Mouse (Mus musculus): ENCODE measurements around the gene Atoh8. TPM values are rescaled to one million over a fixed set of nuclear protein-coding genes. Genes with fewer than 3 reads are reported as not detected.

Gene Atoh8
- total RNA-seq, 2 experiments from 2014 or later, result 3.3 to 9.2 TPM

DNA sequence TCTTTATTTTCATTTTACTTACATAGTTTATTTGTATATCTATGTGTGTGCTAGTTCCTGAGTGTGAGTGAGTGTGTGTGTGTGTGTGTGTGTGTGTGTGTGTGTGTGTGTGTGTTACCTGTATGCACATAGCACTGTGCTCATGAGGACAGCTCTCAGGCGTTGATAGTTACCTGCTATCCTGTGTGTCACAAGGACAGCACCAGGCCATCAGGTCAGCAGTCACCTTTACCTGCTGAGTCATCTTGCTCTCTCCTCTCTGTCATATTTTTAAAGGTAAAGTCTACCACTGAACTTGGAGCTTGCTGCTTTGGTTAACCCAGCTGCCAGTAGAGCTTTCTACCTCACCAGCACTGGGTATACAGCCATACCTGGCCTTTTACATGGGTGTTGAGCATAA is 17.1 kb upstream of the Atoh8 start:
- no peak for DNase-seq
- intact Hi-C loops (cut with DNase I), result loop anchor here (5.0 kb wide), 1 partner anchor 35 kb away; no protein-coding TSS in a partner anchor
- TF ChIP-seq CTCF (IDR thresholded peaks at IDR 0.05), result no peak
- peak overlapping the region; percentile 95 for H3K27ac ChIP-seq
- no peak overlapping the region for H3K4me3 ChIP-seq

DNA sequence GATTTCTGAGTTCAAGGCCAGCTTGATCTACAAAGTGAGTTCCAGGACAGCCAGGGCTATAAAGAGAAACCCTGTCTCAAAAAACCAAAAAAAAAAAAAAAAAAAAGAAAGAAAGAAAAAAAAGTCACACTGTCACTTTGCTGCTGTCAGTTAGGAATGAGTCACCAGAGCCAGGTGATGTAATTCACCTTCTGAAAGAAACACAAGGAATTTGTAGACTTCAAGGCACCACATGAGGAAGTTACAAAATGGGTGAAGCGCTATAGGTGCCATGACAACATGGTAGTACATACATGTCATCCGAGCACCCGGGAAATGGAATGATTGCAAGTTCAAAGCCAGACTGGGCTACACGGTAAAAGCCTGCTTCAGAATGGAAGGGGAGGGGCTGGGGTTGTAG is 14.6 kb upstream of the Atoh8 start:
- H3K27ac ChIP-seq, result no peak overlapping the region
- H3K4me3 ChIP-seq, result no peak overlapping the region
- intact Hi-C loops (cut with DNase I), result loop anchor here (5.0 kb wide), 1 partner anchor 33 kb away; no protein-coding TSS in a partner anchor
- DNase-seq, result no peak
- TF ChIP-seq CTCF (IDR thresholded peaks at IDR 0.05), result no peak

GRCm38 (mm10) chr6:72248150-72248914 is 13.0 kb upstream of the Atoh8 start:
- intact Hi-C loops (cut with DNase I), result no loop called here
- no peak overlapping the region for H3K27ac ChIP-seq

GRCm38 (mm10) chr6:72246303-72246702 is 10.9 kb upstream of the Atoh8 start:
- intact Hi-C loops (cut with DNase I), result no loop called here
- no peak for DNase-seq
- H3K27ac ChIP-seq, result peak overlapping the region; percentile 94
- H3K4me3 ChIP-seq, result no peak overlapping the region
- TF ChIP-seq CTCF (IDR thresholded peaks at IDR 0.05), result no peak

More at GRCm38 (mm10) chr6:72248150-72248914, 13.0 kb upstream of the Atoh8 start:
- no peak for DNase-seq
- no peak for TF ChIP-seq CTCF (IDR thresholded peaks at IDR 0.05)
- H3K4me3 ChIP-seq, result no peak overlapping the region

DNA sequence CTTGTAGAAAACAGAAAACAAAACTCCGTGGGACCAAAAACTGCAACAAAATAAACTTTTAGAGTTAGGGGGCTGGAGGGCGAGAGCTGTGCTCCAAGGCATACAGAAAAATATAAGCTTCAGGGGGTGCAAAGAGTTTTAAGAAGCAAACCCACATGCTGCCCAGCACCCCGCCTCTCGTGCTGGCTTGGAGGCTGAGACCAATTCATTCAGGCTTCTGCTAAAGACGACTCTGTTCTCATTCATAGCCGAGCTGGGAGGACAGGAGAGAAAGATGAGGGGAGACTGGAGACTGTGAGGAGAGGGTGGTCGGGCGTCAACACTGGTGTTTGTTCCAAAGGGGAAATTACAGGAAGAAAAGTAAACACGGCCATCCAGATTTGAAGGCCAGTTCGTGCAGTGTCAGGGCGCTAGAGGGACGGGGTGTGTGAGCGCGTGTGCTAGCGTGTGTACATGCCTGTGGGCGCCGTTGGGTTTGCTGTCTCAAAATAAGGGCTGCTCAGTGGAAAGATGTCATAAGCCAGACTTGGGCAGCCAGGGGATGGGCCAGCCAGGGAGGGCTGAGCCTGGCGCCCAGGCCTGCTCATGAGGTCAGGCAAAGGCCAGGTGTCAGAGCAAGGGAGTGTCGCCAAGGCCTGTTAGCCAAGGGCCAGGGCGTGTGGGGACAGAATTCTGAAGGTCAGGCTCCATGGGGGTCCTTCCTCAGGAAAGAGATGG is 9.3 kb upstream of the Atoh8 start:
- intact Hi-C loops (cut with DNase I), result no loop called here
- TF ChIP-seq CTCF (IDR thresholded peaks at IDR 0.05), result no peak
- H3K27ac ChIP-seq, result peak overlapping the region; percentile 94
- H3K4me3 ChIP-seq, result peak overlapping the region; percentile 52
- DNase-seq, result peak; percentile 85

DNA sequence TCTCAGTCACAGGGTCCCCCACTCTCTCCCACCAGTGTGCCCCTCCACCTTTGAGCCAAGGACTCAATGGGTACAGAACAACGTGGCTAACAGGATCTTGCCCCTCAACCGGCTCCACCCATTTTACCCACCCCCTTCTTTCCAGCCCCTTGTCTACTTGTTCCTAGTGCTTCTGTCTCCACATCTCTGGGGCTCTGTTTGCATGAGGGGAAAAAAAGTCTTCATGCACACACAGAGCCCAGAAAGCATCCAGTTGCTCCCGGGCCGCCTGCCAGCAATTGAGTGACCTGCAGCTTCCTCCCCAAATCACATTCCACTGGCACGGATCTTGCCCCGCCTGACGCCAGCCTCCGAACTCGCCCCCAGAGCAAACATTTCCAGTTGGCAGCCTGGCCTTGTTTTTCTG is 8.8 kb upstream of the Atoh8 start:
- intact Hi-C loops (cut with DNase I), result no loop called here

DNA sequence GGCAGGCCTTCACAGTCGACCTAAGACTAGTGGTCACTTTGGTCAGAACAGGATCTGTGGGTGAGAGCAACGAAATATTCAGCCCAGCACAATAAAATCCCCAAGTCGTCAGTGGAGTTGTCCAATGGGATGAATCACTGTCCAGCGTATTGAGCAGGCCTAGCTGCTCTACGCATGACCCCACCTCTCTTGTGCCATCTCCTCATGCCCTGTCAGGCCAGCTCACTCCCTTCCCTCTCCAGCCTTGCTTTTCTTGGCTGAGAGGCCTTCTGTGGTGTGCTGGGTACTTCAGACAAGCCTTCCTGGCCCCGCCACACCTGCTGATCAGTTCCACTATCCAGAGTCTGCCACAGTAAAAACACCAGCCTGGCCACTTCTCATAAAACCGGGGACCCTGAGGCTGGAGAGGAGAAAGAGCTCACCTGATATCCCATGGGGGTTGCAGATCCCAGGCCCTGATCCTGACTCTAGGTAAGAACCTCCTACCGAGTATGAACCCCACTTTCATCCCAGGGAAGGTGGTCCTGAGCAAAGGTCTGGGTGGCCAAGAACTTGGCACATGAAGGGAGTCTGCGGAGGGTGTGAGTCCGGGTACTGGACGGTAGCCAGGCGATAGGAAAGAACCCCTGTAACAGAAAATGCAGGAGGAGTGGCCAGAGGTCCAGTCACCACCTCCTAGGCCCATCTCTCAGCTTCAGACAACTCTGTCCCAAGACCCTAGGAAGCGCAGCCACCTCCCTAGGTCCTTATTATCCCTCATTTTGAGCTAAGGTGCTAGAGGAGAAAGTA is 7.3 kb upstream of the Atoh8 start:
- no peak for TF ChIP-seq CTCF (IDR thresholded peaks at IDR 0.05)
- no peak overlapping the region for H3K4me3 ChIP-seq
- intact Hi-C loops (cut with DNase I), result no loop called here
- no peak for DNase-seq
- peak overlapping the region; percentile 94 for H3K27ac ChIP-seq

More for the DNA sequence above, 8.8 kb upstream of the Atoh8 start:
- Histone ChIP-seq H3K4me3 (peak overlapping the region; percentile 52), H3K27ac (peak overlapping the region; percentile 94)
- TF ChIP-seq CTCF (IDR thresholded peaks at IDR 0.05), result no peak
- DNase-seq, result peak; percentile 96

GRCm38 (mm10) chr6:72241843-72242154 is 6.4 kb upstream of the Atoh8 start:
- Histone ChIP-seq H3K27ac (peak overlapping the region; percentile 94), H3K4me3 (no peak overlapping the region)
- intact Hi-C loops (cut with DNase I), result no loop called here
- no peak for TF ChIP-seq CTCF (IDR thresholded peaks at IDR 0.05)
- peak; percentile 44 for DNase-seq

- peak; percentile 48 for DNase-seq
- intact Hi-C loops (cut with DNase I), result no loop called here
These were observed 5.9 kb upstream of the Atoh8 start for GRCm38 (mm10) chr6:72241133-72241842.

GRCm38 (mm10) chr6:72240042-72240441 is 4.7 kb upstream of the Atoh8 start:
- no peak for TF ChIP-seq CTCF (IDR thresholded peaks at IDR 0.05)
- no peak for DNase-seq
- intact Hi-C loops (cut with DNase I), result no loop called here
- Histone ChIP-seq H3K27ac (no peak overlapping the region; the same call in 1 of the 2 replicates), H3K4me3 (no peak overlapping the region)

More at GRCm38 (mm10) chr6:72241133-72241842, 5.9 kb upstream of the Atoh8 start:
- peak overlapping the region; percentile 94 for H3K27ac ChIP-seq
- no peak overlapping the region for H3K4me3 ChIP-seq
- TF ChIP-seq CTCF (IDR thresholded peaks at IDR 0.05), result no peak

DNA sequence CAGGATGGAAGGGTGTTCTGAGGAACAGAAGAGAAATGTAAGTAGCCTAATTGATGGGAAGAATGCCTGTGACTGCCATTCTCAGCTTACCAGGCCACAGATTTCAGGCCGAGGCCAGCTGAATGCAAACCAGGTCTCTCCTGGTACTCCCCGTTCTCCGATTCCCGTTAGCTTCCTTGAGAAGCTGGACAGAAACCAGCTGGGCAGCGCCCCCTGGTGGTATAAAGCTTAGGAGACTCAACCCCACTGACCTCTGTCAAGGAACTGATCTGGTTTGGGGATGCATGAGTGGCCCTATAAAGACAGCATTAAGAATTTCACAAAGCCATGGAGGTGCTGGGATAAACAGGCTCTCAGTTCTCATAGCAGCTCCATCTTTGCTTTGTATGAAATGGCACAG is 1.7 kb upstream of the Atoh8 start:
- intact Hi-C loops (cut with DNase I), result loop anchor here (1.0 kb wide), 2 partner anchors 23 to 51 kb away; no protein-coding TSS in a partner anchor
- peak; percentile 97 for TF ChIP-seq CTCF (IDR thresholded peaks at IDR 0.05)
- Histone ChIP-seq H3K27ac (peak overlapping the region; percentile 91), H3K4me3 (peak overlapping the region; percentile 91)
- DNase-seq, result peak; percentile 93

Measured in gastrocnemius, adult 2 months (tissue).